Mouse (Mus musculus): ENCODE results near the gene Milr1. TPM values are rescaled to one million over a fixed set of nuclear protein-coding genes. Genes with fewer than 3 reads are reported as not detected.
"Not testable (repeated sequence)": the region's sequence is repeated elsewhere in the genome, so short reads cannot be mapped to it uniquely, and the experiment has no call there.

The Milr1 gene
- polyA plus RNA-seq, 1 experiment = 0.66 TPM

DNA sequence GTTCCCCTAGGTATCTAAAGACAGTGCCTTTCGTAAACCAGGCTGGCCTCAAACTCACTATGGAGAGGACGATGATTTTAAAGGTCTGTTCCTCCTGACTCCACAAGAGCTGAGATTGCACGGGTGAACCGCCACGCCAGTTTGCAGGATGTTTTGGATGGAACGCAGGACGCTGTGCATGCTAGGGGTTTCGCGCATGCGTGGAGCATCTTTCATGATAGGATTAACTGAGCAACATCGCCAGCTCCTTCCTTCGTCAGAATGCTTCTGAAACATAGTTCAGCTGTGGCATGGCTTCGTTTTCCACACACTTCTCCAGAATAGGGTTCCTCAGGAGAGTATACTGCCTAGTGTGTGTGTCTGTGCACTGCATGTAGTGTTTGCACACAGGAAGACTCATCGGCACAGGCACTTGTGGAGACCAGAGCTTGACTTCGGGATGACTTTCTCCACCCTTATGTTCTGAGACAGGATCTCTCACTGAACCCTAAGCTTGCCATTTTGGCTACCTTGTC is 27.4 kb upstream of the Milr1 start:
- Histone ChIP-seq H3K4me3 (ENCODE audit: insufficient read depth, low read depth, low read length) (no peak overlapping the region), H3K4me1 (ENCODE audit: control insufficient read depth, insufficient read depth, low read length) (peaks cover 4% of the 10 kb centered on the region; the same call in 1 of the 2 replicates), H3K27ac (ENCODE audit: insufficient read depth, low read depth, low read length) (no peak overlapping the region), H3K27me3 (replicated peaks; ENCODE audit: control insufficient read depth, insufficient read depth, low read length) (no peaks in the 10 kb centered on the region), H3K36me3 (ENCODE audit: control insufficient read depth, insufficient read depth, low read length) (no peaks in the 10 kb centered on the region)
- WGBS = 90% methylated on average over 15 of the region's 15 CpGs
- no peak for DNase-seq
- no peak for TF ChIP-seq CTCF (conservative IDR thresholded peaks at IDR 0.05; ENCODE audit: insufficient read depth, insufficient read length, low read depth, low read length)
- TF ChIP-seq POLR2A (IDR thresholded peaks at IDR 0.05; ENCODE audit: low read depth, low read length) = no peak

DNA sequence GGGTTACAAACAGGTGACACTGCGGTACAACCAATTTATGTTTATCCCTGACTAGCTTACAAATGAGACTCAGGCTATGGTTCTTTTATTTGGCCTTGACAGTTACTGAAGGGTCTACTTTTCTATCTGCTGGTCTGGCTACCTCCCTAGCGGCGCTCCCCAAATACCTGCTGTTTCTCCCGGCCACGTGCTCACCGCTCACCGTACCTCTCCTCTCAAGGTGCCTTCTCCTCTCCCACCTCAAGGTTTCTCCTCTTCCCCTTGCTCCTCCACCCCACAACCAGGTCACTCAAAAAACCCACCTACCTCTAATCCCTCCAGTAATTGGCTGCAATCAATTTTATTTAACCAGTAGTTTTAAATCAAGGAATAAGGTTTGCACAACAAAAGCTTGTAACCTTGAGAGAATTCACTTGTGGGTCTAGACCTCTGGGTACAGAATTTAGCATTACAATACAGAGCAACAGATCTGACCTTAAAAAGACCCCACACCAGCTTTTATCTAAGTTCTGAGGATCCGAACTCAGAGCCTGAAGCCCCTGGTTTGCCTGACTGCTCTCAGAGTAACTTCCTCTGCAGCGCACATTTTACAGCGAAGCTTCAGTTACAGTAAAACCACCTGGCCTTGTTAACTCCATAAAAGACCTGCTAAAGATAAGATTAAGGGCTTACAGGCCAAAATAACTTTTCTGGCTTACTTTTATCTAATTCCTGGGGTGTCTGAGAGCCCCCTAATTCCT is 26.7 kb upstream of the Milr1 start:
- DNase-seq = no peak
- 92% methylated on average over 10 of the region's 10 CpGs for WGBS
- H3K36me3 ChIP-seq (ENCODE audit: control insufficient read depth, insufficient read depth, low read length) = no peaks in the 10 kb centered on the region
- peaks cover 4% of the 10 kb centered on the region; the same call in 1 of the 2 replicates for H3K4me1 ChIP-seq (ENCODE audit: control insufficient read depth, insufficient read depth, low read length)
- TF ChIP-seq CTCF (conservative IDR thresholded peaks at IDR 0.05; ENCODE audit: insufficient read depth, insufficient read length, low read depth, low read length) (no peak), POLR2A (IDR thresholded peaks at IDR 0.05; ENCODE audit: low read depth, low read length) (no peak)
- H3K4me3 ChIP-seq (ENCODE audit: insufficient read depth, low read depth, low read length) = no peak overlapping the region
- H3K27me3 ChIP-seq (replicated peaks; ENCODE audit: control insufficient read depth, insufficient read depth, low read length) = no peaks in the 10 kb centered on the region
- no peak overlapping the region for H3K27ac ChIP-seq (ENCODE audit: insufficient read depth, low read depth, low read length)

DNA sequence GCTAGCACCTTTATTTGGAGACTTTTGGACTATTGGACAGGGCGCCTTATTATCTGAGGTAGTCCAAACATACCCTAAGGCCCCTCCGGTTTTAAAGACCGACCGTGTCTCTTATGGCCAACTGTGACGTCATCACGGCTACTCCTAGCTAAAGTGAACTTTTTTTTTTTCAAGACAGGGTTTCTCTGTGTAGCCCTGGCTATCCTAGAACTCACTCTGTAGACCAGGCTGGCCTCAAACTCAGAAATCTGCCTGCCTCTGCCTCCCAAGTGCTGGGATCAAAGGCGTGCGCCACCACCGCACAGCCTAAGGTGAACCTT is 26.1 kb upstream of the Milr1 start:
- not testable (repeated sequence) for H3K27me3 ChIP-seq (replicated peaks; ENCODE audit: control insufficient read depth, insufficient read depth, low read length); H3K27ac ChIP-seq (ENCODE audit: insufficient read depth, low read depth, low read length); H3K4me3 ChIP-seq (ENCODE audit: insufficient read depth, low read depth, low read length); DNase-seq; H3K4me1 ChIP-seq (ENCODE audit: control insufficient read depth, insufficient read depth, low read length); H3K36me3 ChIP-seq (ENCODE audit: control insufficient read depth, insufficient read depth, low read length)
- 95% methylated on average over 9 of the region's 9 CpGs for WGBS

DNA sequence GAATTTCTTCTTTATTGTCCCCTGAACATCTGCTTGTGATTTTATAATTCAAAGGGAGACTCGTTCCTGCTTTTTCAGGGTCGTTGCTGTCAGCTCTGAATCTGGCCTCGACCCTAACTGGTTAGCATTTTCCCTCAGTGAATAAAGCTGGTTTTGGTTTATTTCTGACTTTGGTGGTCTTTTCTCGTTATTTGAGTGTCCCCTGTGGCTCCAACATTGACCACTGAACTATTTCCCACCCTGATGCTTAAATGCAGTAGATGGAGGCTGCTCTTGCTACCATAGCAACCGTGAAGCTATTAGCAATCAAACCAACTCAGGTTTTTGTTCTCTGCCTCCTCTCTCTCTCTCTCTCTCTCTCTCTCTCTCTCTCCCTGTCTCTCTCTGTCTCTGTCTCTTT is 23.1 kb upstream of the Milr1 start:
- no peaks in the 10 kb centered on the region for H3K27me3 ChIP-seq (replicated peaks; ENCODE audit: control insufficient read depth, insufficient read depth, low read length)
- H3K4me1 ChIP-seq (ENCODE audit: control insufficient read depth, insufficient read depth, low read length) = no peaks in the 10 kb centered on the region
- H3K27ac ChIP-seq (ENCODE audit: insufficient read depth, low read depth, low read length) = no peak overlapping the region
- DNase-seq = no peak
- no peak for TF ChIP-seq CTCF (conservative IDR thresholded peaks at IDR 0.05; ENCODE audit: insufficient read depth, insufficient read length, low read depth, low read length)
- TF ChIP-seq POLR2A (IDR thresholded peaks at IDR 0.05; ENCODE audit: low read depth, low read length) = no peak
- no peaks in the 10 kb centered on the region for H3K36me3 ChIP-seq (ENCODE audit: control insufficient read depth, insufficient read depth, low read length)
- 83% methylated on average over 5 of the region's 5 CpGs for WGBS
- no peak overlapping the region for H3K4me3 ChIP-seq (ENCODE audit: insufficient read depth, low read depth, low read length)

DNA sequence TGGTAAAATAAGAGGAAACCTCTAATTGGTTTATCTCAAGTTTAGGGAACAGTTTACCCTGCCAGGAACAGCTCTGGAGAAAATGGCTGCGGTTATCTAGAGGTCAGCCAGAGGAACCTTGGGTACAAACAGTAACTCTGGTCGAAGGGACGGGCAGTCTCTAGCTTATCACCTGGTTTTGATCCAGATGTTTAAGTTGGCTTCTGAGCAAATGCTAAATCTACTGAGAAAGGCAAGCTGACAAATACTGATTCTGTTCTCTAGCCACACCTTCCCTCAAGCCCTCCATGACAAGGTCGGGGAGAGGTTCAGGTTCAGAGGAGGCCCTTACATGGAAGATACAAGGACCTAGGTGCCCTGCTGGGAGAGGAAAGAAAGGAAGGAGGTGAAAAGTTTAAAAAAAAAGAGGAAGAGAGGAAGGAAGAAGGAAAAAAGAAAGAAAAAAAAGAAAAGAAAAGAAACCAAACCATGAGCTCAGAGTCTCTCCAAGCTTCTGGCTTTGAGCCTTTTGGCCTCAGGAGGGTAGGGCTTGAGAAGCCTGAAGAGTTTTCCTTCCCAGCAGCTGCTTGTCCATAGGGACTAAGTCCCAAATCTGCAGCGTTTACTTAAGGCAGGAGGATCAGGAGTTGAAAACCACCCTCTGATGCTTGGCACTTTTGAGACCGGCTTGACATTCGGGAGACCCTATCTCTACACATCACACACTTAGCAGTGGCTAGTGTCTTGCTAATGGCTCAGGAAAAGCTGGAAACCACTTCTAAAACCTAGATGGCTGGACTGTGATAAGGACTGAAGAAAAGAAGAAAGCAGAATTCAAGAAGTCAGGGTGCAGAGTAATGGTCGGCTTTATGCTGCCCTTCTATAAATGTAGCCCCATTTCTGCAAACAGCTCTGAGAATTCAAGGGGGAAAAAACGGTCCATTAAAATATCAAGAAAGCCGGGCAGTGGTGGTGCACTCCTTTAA is 22.3 kb upstream of the Milr1 start:
- no peak overlapping the region for H3K27ac ChIP-seq (ENCODE audit: insufficient read depth, low read depth, low read length)
- H3K4me1 ChIP-seq (ENCODE audit: control insufficient read depth, insufficient read depth, low read length) = no peaks in the 10 kb centered on the region
- no peak for DNase-seq
- no peaks in the 10 kb centered on the region for H3K27me3 ChIP-seq (replicated peaks; ENCODE audit: control insufficient read depth, insufficient read depth, low read length)
- TF ChIP-seq POLR2A (IDR thresholded peaks at IDR 0.05; ENCODE audit: low read depth, low read length) (no peak), CTCF (conservative IDR thresholded peaks at IDR 0.05; ENCODE audit: insufficient read depth, insufficient read length, low read depth, low read length) (no peak)
- H3K4me3 ChIP-seq (ENCODE audit: insufficient read depth, low read depth, low read length) = no peak overlapping the region
- WGBS = 87% methylated on average over 10 of the region's 10 CpGs
- no peaks in the 10 kb centered on the region for H3K36me3 ChIP-seq (ENCODE audit: control insufficient read depth, insufficient read depth, low read length)

DNA sequence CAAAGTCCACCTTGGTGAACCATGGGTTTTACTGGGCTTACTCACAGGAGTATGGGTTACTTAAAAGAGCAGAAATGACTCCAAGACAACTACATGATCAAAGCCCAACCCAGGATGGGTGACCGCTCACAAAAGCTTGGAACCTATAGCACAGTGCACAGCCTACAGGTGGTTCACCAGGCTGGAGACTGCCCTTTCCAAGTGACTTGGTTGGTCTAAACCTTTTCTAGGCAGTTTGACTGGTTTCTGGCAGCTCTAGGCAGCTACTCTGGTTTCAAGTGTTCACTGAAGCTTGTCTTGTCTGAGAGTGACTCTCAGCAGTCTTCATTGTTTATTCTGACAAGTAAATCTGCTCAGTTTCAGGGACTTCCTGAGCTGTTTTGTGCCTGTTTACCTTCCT is 21.4 kb upstream of the Milr1 start:
- no peaks in the 10 kb centered on the region for H3K4me1 ChIP-seq (ENCODE audit: control insufficient read depth, insufficient read depth, low read length)
- no peak for TF ChIP-seq POLR2A (IDR thresholded peaks at IDR 0.05; ENCODE audit: low read depth, low read length)
- no peak for TF ChIP-seq CTCF (conservative IDR thresholded peaks at IDR 0.05; ENCODE audit: insufficient read depth, insufficient read length, low read depth, low read length)
- no peaks in the 10 kb centered on the region for H3K36me3 ChIP-seq (ENCODE audit: control insufficient read depth, insufficient read depth, low read length)
- H3K27me3 ChIP-seq (replicated peaks; ENCODE audit: control insufficient read depth, insufficient read depth, low read length) = no peaks in the 10 kb centered on the region
- no peak overlapping the region for H3K27ac ChIP-seq (ENCODE audit: insufficient read depth, low read depth, low read length)
- H3K4me3 ChIP-seq (ENCODE audit: insufficient read depth, low read depth, low read length) = no peak overlapping the region
- 93% methylated on average over 1 of the region's 1 CpGs for WGBS
- no peak for DNase-seq

DNA sequence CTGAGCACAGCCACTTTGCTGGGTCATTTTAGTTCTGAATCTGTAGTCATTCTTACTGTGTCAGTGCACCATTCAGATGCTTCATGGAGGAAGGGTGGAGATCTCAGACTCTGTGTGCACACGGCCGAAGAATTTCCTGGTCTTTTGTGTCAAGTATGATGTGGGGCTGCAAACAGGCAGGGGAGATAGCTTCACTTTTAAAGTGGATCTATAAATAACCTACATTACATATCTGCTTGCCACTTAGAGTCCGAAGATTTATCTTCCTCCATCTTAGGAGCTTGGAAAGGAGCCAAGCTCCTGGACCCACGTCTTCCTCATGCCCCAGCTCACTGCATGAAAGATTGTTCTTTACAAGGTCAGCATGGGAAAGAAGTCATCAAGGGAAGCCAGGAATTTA is 20.3 kb upstream of the Milr1 start:
- Histone ChIP-seq H3K27me3 (replicated peaks; ENCODE audit: control insufficient read depth, insufficient read depth, low read length) (no peaks in the 10 kb centered on the region), H3K27ac (ENCODE audit: insufficient read depth, low read depth, low read length) (peak overlapping the region; percentile 78), H3K36me3 (ENCODE audit: control insufficient read depth, insufficient read depth, low read length) (no peaks in the 10 kb centered on the region), H3K4me1 (ENCODE audit: control insufficient read depth, insufficient read depth, low read length) (no peaks in the 10 kb centered on the region), H3K4me3 (ENCODE audit: insufficient read depth, low read depth, low read length) (no peak overlapping the region)
- WGBS = 52% methylated on average over 4 of the region's 4 CpGs
- TF ChIP-seq POLR2A (IDR thresholded peaks at IDR 0.05; ENCODE audit: low read depth, low read length) (no peak), CTCF (conservative IDR thresholded peaks at IDR 0.05; ENCODE audit: insufficient read depth, insufficient read length, low read depth, low read length) (no peak)
- DNase-seq = peak; percentile 61

All from kidney, adult 2 months (tissue).